Mouse (Mus musculus): Measurements from ENCODE around the gene Prickle2. TPM values are rescaled to one million over a fixed set of nuclear protein-coding genes. Genes with fewer than 3 reads are reported as not detected.
A peak's percentile ranks its signal among the peaks of the same experiment; 100 is the strongest.

Gene Prickle2
- polyA plus RNA-seq, 1 experiment: not detected

DNA sequence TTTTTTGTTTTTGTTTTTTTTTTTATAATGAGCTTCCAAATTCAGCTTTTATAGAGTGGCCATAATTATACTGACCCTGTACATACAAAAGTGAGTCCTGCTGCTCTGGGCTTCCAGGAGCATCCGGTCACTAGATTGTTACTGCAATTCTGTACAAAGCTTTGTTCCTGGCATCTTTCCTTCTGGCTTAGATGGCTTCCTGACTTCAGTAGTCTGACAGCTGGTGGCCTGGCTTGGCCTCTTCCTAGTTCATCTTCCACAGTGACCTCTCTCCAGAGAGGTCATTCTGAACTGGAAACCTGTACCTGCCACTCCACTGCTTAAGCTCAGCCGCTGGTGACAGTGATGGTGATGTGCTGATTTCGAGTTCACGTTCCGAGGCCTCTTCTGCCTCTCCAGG is 20.2 kb upstream of the Prickle2 start:
- H3K4me1 ChIP-seq (ENCODE audit: control insufficient read depth, insufficient read depth, low read length): 0 out of 2 replicates have a peak, but pooled peaks cover 3% of the 10 kb centered on the region
- WGBS: 90% methylated on average over 5 of the region's 5 CpGs
- TF ChIP-seq POLR2A (IDR thresholded peaks at IDR 0.05; ENCODE audit: insufficient read depth, low read depth, low read length) (no peak), CTCF (IDR thresholded peaks at IDR 0.05; ENCODE audit: insufficient read depth, low read depth, low read length) (no peak)
- H3K4me3 ChIP-seq (ENCODE audit: insufficient read depth, low read depth, low read length): no peak overlapping the region
- no peak overlapping the region for H3K27ac ChIP-seq (ENCODE audit: insufficient read depth, low read depth, low read length)

DNA sequence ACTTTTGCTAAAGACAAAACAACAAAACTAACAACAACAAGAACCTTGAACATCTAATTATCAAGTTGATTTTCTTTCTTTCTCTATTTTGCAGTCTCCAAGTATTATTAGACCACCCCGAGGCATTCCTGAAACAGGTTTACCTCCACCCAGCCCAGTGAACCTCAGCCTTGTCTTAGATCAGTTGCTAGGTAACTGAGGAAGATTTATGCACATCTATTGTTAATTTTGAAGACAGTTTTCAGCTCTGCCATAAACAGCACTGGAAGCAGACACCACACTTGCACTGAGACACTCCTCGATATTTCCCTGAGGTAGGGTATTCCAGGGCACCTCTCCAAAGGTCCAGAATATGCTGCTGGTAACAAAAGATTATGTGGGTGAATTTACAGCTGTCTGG is 18.4 kb upstream of the Prickle2 start:
- 0 out of 2 replicates have a peak, but pooled peaks cover 3% of the 10 kb centered on the region for H3K4me1 ChIP-seq (ENCODE audit: control insufficient read depth, insufficient read depth, low read length)
- TF ChIP-seq CTCF (IDR thresholded peaks at IDR 0.05; ENCODE audit: insufficient read depth, low read depth, low read length): no peak
- TF ChIP-seq POLR2A (IDR thresholded peaks at IDR 0.05; ENCODE audit: insufficient read depth, low read depth, low read length): no peak
- H3K4me3 ChIP-seq (ENCODE audit: insufficient read depth, low read depth, low read length): no peak overlapping the region
- WGBS: 46% methylated on average over 2 of the region's 2 CpGs
- H3K27ac ChIP-seq (ENCODE audit: insufficient read depth, low read depth, low read length): no peak overlapping the region

DNA sequence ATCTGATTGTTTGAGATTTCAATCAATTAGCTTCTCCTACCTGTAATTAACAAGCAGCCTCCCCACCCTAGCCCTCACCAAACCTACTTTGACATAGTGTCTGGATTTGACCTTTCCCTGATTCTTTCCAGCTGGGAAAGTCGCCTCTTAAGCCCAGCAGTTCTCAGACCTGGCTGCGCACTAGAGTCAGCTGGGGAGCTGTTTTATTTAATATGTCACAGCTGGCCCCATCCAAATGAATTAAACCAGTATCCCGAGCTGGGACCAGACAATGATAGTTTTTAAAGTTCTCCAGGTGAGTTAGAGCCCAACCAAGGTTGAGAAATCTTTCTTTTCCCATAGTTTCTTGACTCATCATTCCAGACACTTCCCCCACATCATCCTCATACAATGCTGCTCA is 9.9 kb upstream of the Prickle2 start:
- WGBS: 81% methylated on average over 3 of the region's 3 CpGs
- no peak overlapping the region for H3K27ac ChIP-seq (ENCODE audit: insufficient read depth, low read depth, low read length)
- no peak for TF ChIP-seq POLR2A (IDR thresholded peaks at IDR 0.05; ENCODE audit: insufficient read depth, low read depth, low read length)
- no peak for TF ChIP-seq CTCF (IDR thresholded peaks at IDR 0.05; ENCODE audit: insufficient read depth, low read depth, low read length)
- no peaks in the 10 kb centered on the region for H3K4me1 ChIP-seq (ENCODE audit: control insufficient read depth, insufficient read depth, low read length)
- H3K4me3 ChIP-seq (ENCODE audit: insufficient read depth, low read depth, low read length): no peak overlapping the region

GRCm38 (mm10) chr6:92714748-92715147 is 8.8 kb upstream of the Prickle2 start:
- 92% methylated on average over 4 of the region's 4 CpGs for WGBS
- no peaks in the 10 kb centered on the region for H3K4me1 ChIP-seq (ENCODE audit: control insufficient read depth, insufficient read depth, low read length)
- TF ChIP-seq CTCF (IDR thresholded peaks at IDR 0.05; ENCODE audit: insufficient read depth, low read depth, low read length) (no peak), POLR2A (IDR thresholded peaks at IDR 0.05; ENCODE audit: insufficient read depth, low read depth, low read length) (no peak)

DNA sequence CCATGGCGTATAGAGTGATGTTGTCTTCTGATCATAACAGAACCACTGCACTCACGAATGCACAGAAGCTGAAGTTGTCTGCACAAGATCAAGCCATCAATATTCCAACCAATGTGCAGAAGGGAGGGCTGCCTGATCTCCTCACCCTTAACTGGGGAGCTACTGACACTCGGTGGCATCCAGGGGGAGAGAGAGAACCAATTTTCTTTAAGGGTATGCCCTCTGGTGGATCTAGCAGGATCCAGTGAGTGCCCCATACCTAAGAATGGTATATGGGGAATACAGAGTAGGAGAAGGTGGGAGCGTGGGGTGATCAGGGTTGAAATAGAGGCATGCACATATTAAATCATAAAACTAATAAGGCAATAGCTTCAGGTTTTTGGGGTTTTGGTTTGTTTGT is 2.2 kb upstream of the Prickle2 start:
- WGBS: 71% methylated on average over 4 of the region's 4 CpGs
- no peak overlapping the region for H3K27ac ChIP-seq (ENCODE audit: insufficient read depth, low read depth, low read length)
- TF ChIP-seq POLR2A (IDR thresholded peaks at IDR 0.05; ENCODE audit: insufficient read depth, low read depth, low read length) (no peak), CTCF (IDR thresholded peaks at IDR 0.05; ENCODE audit: insufficient read depth, low read depth, low read length) (no peak)
- no peak overlapping the region for H3K4me3 ChIP-seq (ENCODE audit: insufficient read depth, low read depth, low read length)
- H3K4me1 ChIP-seq (ENCODE audit: control insufficient read depth, insufficient read depth, low read length): peaks cover 12% of the 10 kb centered on the region

More at GRCm38 (mm10) chr6:92714748-92715147, 8.8 kb upstream of the Prickle2 start:
- no peak overlapping the region for H3K27ac ChIP-seq (ENCODE audit: insufficient read depth, low read depth, low read length)
- H3K4me3 ChIP-seq (ENCODE audit: insufficient read depth, low read depth, low read length): no peak overlapping the region

- H3K27ac ChIP-seq (ENCODE audit: insufficient read depth, low read depth, low read length): no peak overlapping the region
- no peak for TF ChIP-seq POLR2A (IDR thresholded peaks at IDR 0.05; ENCODE audit: insufficient read depth, low read depth, low read length)
- no peak for TF ChIP-seq CTCF (IDR thresholded peaks at IDR 0.05; ENCODE audit: insufficient read depth, low read depth, low read length)
- peak overlapping the region; percentile 87 for H3K4me3 ChIP-seq (ENCODE audit: insufficient read depth, low read depth, low read length)
- peaks cover 12% of the 10 kb centered on the region for H3K4me1 ChIP-seq (ENCODE audit: control insufficient read depth, insufficient read depth, low read length)
- 6% methylated on average over 39 of the region's 39 CpGs for WGBS
Measured at GRCm38 (mm10) chr6:92705353-92706144, 406 bp downstream of the Prickle2 start.

- TF ChIP-seq CTCF (IDR thresholded peaks at IDR 0.05; ENCODE audit: insufficient read depth, low read depth, low read length) (no peak), POLR2A (IDR thresholded peaks at IDR 0.05; ENCODE audit: insufficient read depth, low read depth, low read length) (no peak)
- H3K4me1 ChIP-seq (ENCODE audit: control insufficient read depth, insufficient read depth, low read length): peaks cover 12% of the 10 kb centered on the region
- H3K4me3 ChIP-seq (ENCODE audit: insufficient read depth, low read depth, low read length): peak overlapping the region; percentile 87
- H3K27ac ChIP-seq (ENCODE audit: insufficient read depth, low read depth, low read length): no peak overlapping the region
- 15% methylated on average over 9 of the region's 9 CpGs for WGBS
Measured at GRCm38 (mm10) chr6:92704810-92705209, 1.1 kb downstream of the Prickle2 start.

DNA sequence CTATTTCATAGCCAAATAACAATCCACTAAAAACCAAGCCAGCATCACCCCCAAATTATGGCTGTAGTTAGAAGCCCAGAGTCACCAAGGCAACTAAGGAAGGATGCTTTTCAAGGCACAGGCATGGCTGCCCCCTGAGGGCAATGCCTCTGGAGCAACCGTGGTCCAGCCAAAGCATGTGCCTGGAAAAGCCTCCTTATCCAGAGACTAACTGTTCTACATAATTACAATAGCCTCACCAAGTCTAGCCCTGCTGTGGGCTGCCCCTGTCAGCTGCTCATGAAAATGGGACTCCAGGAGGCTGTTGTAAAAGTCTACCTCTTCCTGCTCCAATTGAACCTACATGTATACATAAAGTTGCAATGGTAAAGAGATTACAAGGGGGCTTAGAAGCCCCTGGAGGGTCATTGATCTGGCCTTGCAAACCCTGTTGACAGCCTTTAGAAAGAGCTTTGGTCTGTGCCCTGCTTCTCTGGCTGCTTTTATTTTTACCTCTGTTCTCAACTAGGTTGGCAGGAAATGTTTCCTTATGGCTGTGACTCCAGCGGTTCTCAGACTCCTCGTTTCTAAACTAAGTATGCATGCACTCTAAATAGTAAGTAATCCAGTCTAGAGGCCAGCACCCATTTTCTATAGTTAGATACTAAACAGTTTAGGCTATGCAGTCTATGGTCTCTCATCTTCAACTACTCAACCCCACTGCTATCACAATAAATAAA is 6.3 kb downstream of the Prickle2 start:
- H3K4me1 ChIP-seq (ENCODE audit: control insufficient read depth, insufficient read depth, low read length): peaks cover 3% of the 10 kb centered on the region; the same call in 1 of the 2 replicates
- no peak for TF ChIP-seq CTCF (IDR thresholded peaks at IDR 0.05; ENCODE audit: insufficient read depth, low read depth, low read length)
- TF ChIP-seq POLR2A (IDR thresholded peaks at IDR 0.05; ENCODE audit: insufficient read depth, low read depth, low read length): no peak
- H3K27ac ChIP-seq (ENCODE audit: insufficient read depth, low read depth, low read length): no peak overlapping the region
- 26% methylated on average over 3 of the region's 3 CpGs for WGBS
- H3K4me3 ChIP-seq (ENCODE audit: insufficient read depth, low read depth, low read length): no peak overlapping the region

DNA sequence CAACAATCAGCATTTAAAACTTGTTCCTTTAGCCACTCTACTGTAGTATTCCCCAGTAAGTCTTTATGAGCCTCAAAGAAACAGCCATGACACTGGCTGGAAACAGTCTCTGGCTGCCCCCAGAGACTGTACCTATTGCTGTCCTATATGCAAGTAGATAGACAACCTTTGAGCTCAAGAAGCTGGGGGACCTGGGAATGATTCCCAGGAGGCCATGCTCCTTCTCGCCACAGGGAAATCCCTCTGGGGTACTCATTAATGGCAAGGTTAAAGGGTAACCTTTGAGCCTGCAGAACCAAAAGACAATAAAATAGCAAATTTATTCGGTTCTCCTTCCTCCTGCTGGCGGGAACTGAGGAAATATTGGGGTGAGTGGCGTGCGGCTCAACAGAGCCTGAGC is 8.1 kb downstream of the Prickle2 start:
- TF ChIP-seq CTCF (IDR thresholded peaks at IDR 0.05; ENCODE audit: insufficient read depth, low read depth, low read length) (no peak), POLR2A (IDR thresholded peaks at IDR 0.05; ENCODE audit: insufficient read depth, low read depth, low read length) (no peak)
- Histone ChIP-seq H3K4me1 (ENCODE audit: control insufficient read depth, insufficient read depth, low read length) (peaks cover 2% of the 10 kb centered on the region; the same call in 1 of the 2 replicates), H3K27ac (ENCODE audit: insufficient read depth, low read depth, low read length) (no peak overlapping the region), H3K4me3 (ENCODE audit: insufficient read depth, low read depth, low read length) (no peak overlapping the region)
- 62% methylated on average over 5 of the region's 5 CpGs for WGBS

Measured in olfactory bulb, adult 2 months (tissue).